Mouse (Mus musculus) adrenal gland, postnatal 36 days (tissue): ENCODE measurements around the gene Celf6. TPM values are rescaled to one million over a fixed set of nuclear protein-coding genes. Genes with fewer than 3 reads are reported as not detected.

Source experiments
- DNase-seq, 2 experiments: peaks; one replicate each; pipeline ENCODE4 v3.0.0; 2021; ENCODE audit warnings: mixed read lengths in 1 of 2
- total RNA-seq, 2 experiments: library from RNA; stranded (reverse); gene quantifications; 2 replicates each; pipeline ENCODE4 v1.2.3; 2021

Gene Celf6
- total RNA-seq, 2 experiments from 2014 or later, result 3.6 to 4.4 TPM

DNA sequence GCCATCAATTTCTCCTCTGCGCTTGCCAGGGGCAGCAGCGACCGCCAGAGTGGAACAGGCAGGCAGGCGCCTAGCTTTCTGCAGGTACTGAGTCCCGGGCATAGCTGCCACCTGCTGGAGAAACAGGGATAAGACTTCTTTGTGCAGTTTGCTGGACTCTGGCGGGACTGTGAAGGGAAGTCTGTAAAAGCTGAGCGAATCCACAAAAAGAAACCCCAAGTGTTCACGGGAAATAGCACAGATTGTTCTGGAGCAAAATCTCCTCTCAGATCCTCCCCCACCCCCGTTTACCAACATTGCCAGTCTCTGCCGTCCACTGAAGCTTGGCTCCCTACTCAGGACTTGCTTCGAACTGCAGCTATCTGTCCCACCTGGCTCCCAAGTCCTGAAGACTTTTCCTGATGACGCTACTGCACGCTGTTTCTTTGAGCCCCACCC is 7.2 kb downstream of the Celf6 start:
- DNase-seq, result peak; percentile 74 to 84

GRCm38 (mm10) chr9:59588252-59588651 is 10.5 kb downstream of the Celf6 start:
- no peak for DNase-seq

- no peak for DNase-seq
These were observed 11.3 kb downstream of the Celf6 start for GRCm38 (mm10) chr9:59588710-59589671.

- no peak for DNase-seq
These were observed 12.2 kb downstream of the Celf6 start for GRCm38 (mm10) chr9:59589703-59590439.

- no peak for DNase-seq
These were observed 23.9 kb downstream of the Celf6 start for GRCm38 (mm10) chr9:59601661-59602060.

GRCm38 (mm10) chr9:59605967-59606366 is 28.2 kb downstream of the Celf6 start:
- DNase-seq, result no peak

- no peak for DNase-seq
These were observed 33.2 kb downstream of the Celf6 start for GRCm38 (mm10) chr9:59610950-59611349.

- DNase-seq, result no peak
These were observed 38.1 kb downstream of the Celf6 start for GRCm38 (mm10) chr9:59615797-59616196.

GRCm38 (mm10) chr9:59616622-59617306 is 39.0 kb downstream of the Celf6 start, which contains the start of gene Parp6:
Parp6 (plus strand) TSS chr9:59617284.
- peak; percentile 100 for DNase-seq

DNA sequence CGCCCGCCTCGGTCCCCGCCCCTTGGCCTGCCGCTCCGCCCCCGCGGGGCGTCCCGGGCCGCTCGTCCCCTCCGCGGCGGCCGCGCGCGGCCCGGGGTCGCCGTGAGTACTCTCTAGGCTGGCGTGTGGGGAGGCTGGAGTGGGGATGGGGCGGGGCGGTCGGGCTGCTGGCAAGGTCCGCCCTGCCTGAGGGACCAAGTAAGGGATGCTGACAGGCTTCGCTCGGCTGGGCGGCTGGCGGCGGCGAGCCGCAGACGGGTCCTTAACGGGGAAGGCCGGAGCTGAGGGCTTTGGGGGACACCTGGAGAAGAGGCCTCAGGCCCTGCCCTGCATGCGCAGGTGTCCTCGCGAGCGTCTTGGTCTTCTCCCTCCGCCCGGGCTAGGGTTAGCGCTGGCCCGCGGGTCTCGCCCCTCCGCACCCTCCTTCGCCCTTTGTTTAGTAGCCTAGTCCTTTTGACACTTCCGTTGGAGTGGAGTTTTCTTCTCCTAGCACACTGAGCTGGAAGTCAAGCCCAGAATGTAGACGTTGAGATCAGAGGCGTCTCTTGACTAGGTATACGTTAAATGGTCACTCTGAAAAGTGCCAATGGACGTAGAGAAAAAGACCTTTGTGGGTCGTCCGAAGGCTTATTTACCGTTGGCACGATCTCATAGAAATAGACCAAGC is 39.7 kb downstream of the Celf6 start:
- DNase-seq, result no peak

DNA sequence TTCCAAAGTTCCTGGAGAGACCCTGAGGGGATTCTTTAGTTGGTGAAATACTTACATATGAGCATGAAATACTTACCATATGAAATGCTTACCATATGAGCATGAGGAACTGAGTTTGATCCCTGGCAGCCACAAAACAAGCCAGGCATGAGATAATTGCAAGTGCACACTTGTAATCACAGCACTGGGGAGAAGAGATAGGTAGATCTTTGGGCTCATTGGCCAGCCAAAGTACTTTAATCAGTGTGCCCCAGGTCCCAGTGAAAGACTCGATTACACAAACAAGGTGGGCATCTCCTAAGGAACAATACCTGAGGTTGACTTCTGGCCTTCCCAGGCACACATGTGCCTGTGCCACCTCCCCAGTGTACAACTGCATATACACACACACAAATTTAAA is 60.7 kb downstream of the Celf6 start:
- DNase-seq, result no peak

DNA sequence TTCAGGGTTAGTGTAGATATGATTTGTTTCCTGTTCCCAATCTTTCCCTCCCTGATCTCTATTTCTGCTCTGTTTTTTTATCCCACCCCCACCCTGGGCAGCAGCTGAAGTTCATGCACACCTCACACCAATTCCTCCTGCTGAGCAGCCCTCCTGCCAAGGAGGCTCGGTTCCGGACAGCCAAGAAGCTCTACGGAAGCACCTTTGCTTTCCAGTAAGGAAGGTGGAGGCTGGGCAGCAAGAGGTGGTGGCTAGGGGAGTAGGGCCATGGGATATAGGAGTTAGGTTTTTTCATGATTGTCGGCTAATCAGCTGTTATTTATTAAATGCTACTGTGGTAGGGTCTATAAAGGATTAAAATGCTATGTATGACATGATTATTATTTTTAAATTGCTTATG is 62.2 kb downstream of the Celf6 start:
- no peak for DNase-seq

- DNase-seq, result no peak
These were observed 63.6 kb downstream of the Celf6 start for GRCm38 (mm10) chr9:59641320-59641719.

DNA sequence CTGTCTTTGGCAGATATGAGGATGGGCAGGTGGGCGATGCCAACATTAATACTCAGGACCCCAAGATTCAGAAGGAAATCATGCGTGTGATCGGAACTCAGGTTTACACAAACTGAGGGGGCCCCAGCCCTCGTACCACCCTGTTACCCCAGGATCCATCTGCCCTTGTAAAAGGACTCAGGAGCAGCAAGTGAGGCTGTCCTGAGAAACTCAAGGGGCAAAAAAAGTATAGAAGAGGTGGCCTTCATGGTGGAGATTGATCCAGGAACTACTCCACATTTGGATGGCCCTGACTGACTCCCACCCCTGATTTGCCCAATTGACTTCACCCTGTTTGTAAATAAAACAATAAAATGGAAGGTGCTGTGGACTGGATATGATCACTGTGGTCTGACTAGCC is 72.2 kb downstream of the Celf6 start:
- no peak for DNase-seq

GRCm38 (mm10) chr9:59653371-59653770 is 75.7 kb downstream of the Celf6 start:
- DNase-seq, result peak; percentile 69 to 79

- DNase-seq, result no peak
These were observed 76.8 kb downstream of the Celf6 start for GRCm38 (mm10) chr9:59654450-59654983.

GRCm38 (mm10) chr9:59655958-59656634 is 78.4 kb downstream of the Celf6 start, which contains the start of gene Pkm:
Pkm (plus strand) TSS chr9:59656368.
- DNase-seq, result peak; percentile 96
